In genomic region chr7:130800681-130801080, GRCm38 (mm10) we compare ENCODE assay signal across 27 mouse cellular contexts. TPM values are rescaled to one million over a fixed set of nuclear protein-coding genes. Genes with fewer than 3 reads are reported as not detected.
A peak's percentile ranks its signal among the peaks of the same experiment; 100 is the strongest.
DNase-seq lines count a peak whose midpoint lies in the region; ATAC-seq and TF ChIP-seq lines count a peak whose summit lies in the region.
"Had no signal": no experiment of that assay in that cellular context is flagged by ENCODE, and none has a peak within 500 bp of the region (broad histone marks: within the 10 kb centered on the region; RNA-seq: fewer than 3 reads in every experiment).

No protein-coding gene starts in this region.

- no peak overlapping the region for H3K27ac ChIP-seq in kidney, postnatal 0 days
- no peak overlapping the region for H3K27ac ChIP-seq in kidney, embryonic 16.5 days (ENCODE audit: low read length)
- H3K27ac ChIP-seq in forebrain, embryonic 14.5 days (ENCODE audit: low read depth, low read length): no peak overlapping the region
- no peak overlapping the region; the same call in 1 of the 2 replicates for H3K27ac ChIP-seq in limb, embryonic 10.5 days
- H3K27ac ChIP-seq: forebrain, embryonic 12.5 days; hindbrain, embryonic 10.5 days; hindbrain, postnatal 0 days; kidney, embryonic 15.5 days; left cerebral cortex, adult 2 months; limb, embryonic 15.5 days; liver, embryonic 15.5 days; midbrain, embryonic 13.5 days had no signal

- H3K36me3 ChIP-seq in kidney, postnatal 0 days (ENCODE audit: insufficient read depth, low read length): no peaks in the 10 kb centered on the region
- no peaks in the 10 kb centered on the region for H3K36me3 ChIP-seq in kidney, embryonic 16.5 days (ENCODE audit: insufficient read depth, low read length)
- H3K36me3 ChIP-seq in splenic B cell, adult 2 months (ENCODE audit: control insufficient read depth, insufficient read depth, low read length, poor library complexity, severe bottlenecking): no peaks in the 10 kb centered on the region
- no peaks in the 10 kb centered on the region for H3K36me3 ChIP-seq in forebrain, embryonic 14.5 days (ENCODE audit: control insufficient read depth, insufficient read depth, low read length)
- H3K36me3 ChIP-seq in limb, embryonic 10.5 days: no peaks in the 10 kb centered on the region
- H3K36me3 ChIP-seq: forebrain, embryonic 12.5 days; heart, embryonic 12.5 days; hindbrain, embryonic 10.5 days; kidney, embryonic 15.5 days; limb, embryonic 15.5 days; liver, embryonic 15.5 days; midbrain, embryonic 13.5 days had no signal

- H3K27me3 ChIP-seq in kidney, postnatal 0 days (ENCODE audit: insufficient read depth, low read length): no peaks in the 10 kb centered on the region
- H3K27me3 ChIP-seq in kidney, embryonic 16.5 days (ENCODE audit: insufficient read depth, low read length): no peaks in the 10 kb centered on the region
- H3K27me3 ChIP-seq in splenic B cell, adult 2 months (ENCODE audit: control insufficient read depth, insufficient read depth, low read length, poor library complexity, severe bottlenecking): no peaks in the 10 kb centered on the region
- H3K27me3 ChIP-seq in forebrain, embryonic 14.5 days (replicated peaks; ENCODE audit: control insufficient read depth, insufficient read depth, low read length): no peaks in the 10 kb centered on the region
- no peaks in the 10 kb centered on the region for H3K27me3 ChIP-seq in limb, embryonic 10.5 days (ENCODE audit: low read depth, poor library complexity, severe bottlenecking)
- H3K27me3 ChIP-seq: forebrain, embryonic 12.5 days; kidney, embryonic 15.5 days; limb, embryonic 15.5 days; liver, embryonic 15.5 days; midbrain, embryonic 13.5 days had no signal

- H3K4me2 ChIP-seq in kidney, postnatal 0 days (ENCODE audit: low read length): no peak overlapping the region
- no peak overlapping the region for H3K4me2 ChIP-seq in kidney, embryonic 16.5 days (replicated peaks; ENCODE audit: low read depth, low read length)
- H3K4me2 ChIP-seq in forebrain, embryonic 14.5 days (ENCODE audit: low read length): no peak overlapping the region
- H3K4me2 ChIP-seq: forebrain, embryonic 12.5 days; heart, embryonic 12.5 days; kidney, embryonic 15.5 days; limb, embryonic 15.5 days; liver, embryonic 15.5 days; midbrain, embryonic 13.5 days had no signal

- WGBS in kidney, postnatal 0 days: 53% methylated on average over 4 of the region's 4 CpGs
- 53% methylated on average over 4 of the region's 4 CpGs for WGBS in kidney, embryonic 16.5 days
- WGBS in forebrain, embryonic 14.5 days: 65% methylated on average over 4 of the region's 4 CpGs
- WGBS in limb, embryonic 10.5 days: 56% methylated on average over 4 of the region's 4 CpGs

- H3K9me3 ChIP-seq in kidney, postnatal 0 days (replicated peaks; ENCODE audit: low read length): no peaks in the 10 kb centered on the region
- no peaks in the 10 kb centered on the region for H3K9me3 ChIP-seq in kidney, embryonic 16.5 days (ENCODE audit: low read length)
- H3K9me3 ChIP-seq in forebrain, embryonic 14.5 days (replicated peaks; ENCODE audit: control insufficient read depth, low read length): no peaks in the 10 kb centered on the region
- H3K9me3 ChIP-seq in limb, embryonic 10.5 days (replicated peaks): no peaks in the 10 kb centered on the region
- H3K9me3 ChIP-seq: forebrain, embryonic 12.5 days; heart, embryonic 12.5 days; hindbrain, embryonic 10.5 days; kidney, embryonic 15.5 days; limb, embryonic 15.5 days; liver, embryonic 15.5 days; midbrain, embryonic 13.5 days had no signal

- H3K4me1 ChIP-seq in kidney, postnatal 0 days (replicated peaks; ENCODE audit: insufficient read depth, low read length): 0 out of 2 replicates have a peak, but pooled peaks cover 2% of the 10 kb centered on the region
- H3K4me1 ChIP-seq in kidney, embryonic 16.5 days (ENCODE audit: insufficient read depth, low read length): peaks cover 4% of the 10 kb centered on the region; the same call in 1 of the 2 replicates
- no peaks in the 10 kb centered on the region for H3K4me1 ChIP-seq in forebrain, embryonic 14.5 days (ENCODE audit: control insufficient read depth, insufficient read depth, low read length)
- peaks cover 9% of the 10 kb centered on the region for H3K4me1 ChIP-seq in limb, embryonic 10.5 days
- H3K4me1 ChIP-seq: forebrain, embryonic 12.5 days; heart, embryonic 12.5 days; hindbrain, embryonic 10.5 days; limb, embryonic 15.5 days; midbrain, embryonic 13.5 days had no signal

- no peak for TF ChIP-seq CTCF in kidney, postnatal 0 days (IDR thresholded peaks at IDR 0.05; ENCODE audit: low read depth)

- ATAC-seq in kidney, postnatal 0 days (replicated peaks; ENCODE audit: low FRiP score, low read depth): no peak
- ATAC-seq in kidney, embryonic 16.5 days (ENCODE audit: low FRiP score, low TSS enrichment): no peak
- peak; percentile 73 for ATAC-seq in inflammation-experienced regulatory T-cells, adult 6 months
- ATAC-seq in forebrain, embryonic 14.5 days: no peak
- no peak for ATAC-seq in megakaryocyte-erythroid progenitor cell, adult 5-6 weeks (replicated peaks; ENCODE audit: low FRiP score, low TSS enrichment, poor library complexity, severe bottlenecking)
- ATAC-seq: hindbrain, postnatal 0 days; midbrain, embryonic 13.5 days had no signal

- H3K9ac ChIP-seq in kidney, postnatal 0 days (ENCODE audit: low read depth, low read length): no peak overlapping the region
- H3K9ac ChIP-seq in kidney, embryonic 16.5 days (replicated peaks; ENCODE audit: low read length): no peak overlapping the region
- no peak overlapping the region for H3K9ac ChIP-seq in forebrain, embryonic 14.5 days (ENCODE audit: low read length)
- H3K9ac ChIP-seq: forebrain, embryonic 12.5 days; heart, embryonic 12.5 days; kidney, embryonic 15.5 days; limb, embryonic 15.5 days; liver, embryonic 15.5 days; midbrain, embryonic 13.5 days had no signal

- DNase-seq in kidney, postnatal 0 days (ENCODE audit: low spot score): peak; percentile 22
- DNase-seq in CD4-positive, CD25-positive, alpha-beta regulatory T cell, adult 2 months (ENCODE audit: low read depth, low spot score): peak; percentile 41
- DNase-seq in splenic B cell, adult 2 months (ENCODE audit: low read depth, low spot score): peak; percentile 58
- no peak for DNase-seq in forebrain, embryonic 14.5 days (ENCODE audit: low spot score)
- DNase-seq in limb, embryonic 10.5 days (ENCODE audit: low spot score): no peak
- DNase-seq: cerebellum, adult 11 months; cerebellum, adult 9-11 months; heart, postnatal 10 days; kidney, adult 11 months; layer of hippocampus, adult 9-11 months; right cerebral cortex, postnatal 25 days; thymus, postnatal 14 days had no signal

- no peak overlapping the region for H3K4me3 ChIP-seq in kidney, postnatal 0 days (replicated peaks; ENCODE audit: low read depth, low read length)
- H3K4me3 ChIP-seq in kidney, embryonic 16.5 days (ENCODE audit: low read length): no peak overlapping the region
- H3K4me3 ChIP-seq in forebrain, embryonic 14.5 days (ENCODE audit: low read depth, low read length): no peak overlapping the region
- H3K4me3 ChIP-seq in limb, embryonic 10.5 days: no peak overlapping the region
- H3K4me3 ChIP-seq: forebrain, embryonic 12.5 days; heart, embryonic 12.5 days; hindbrain, embryonic 10.5 days; kidney, embryonic 15.5 days; left cerebral cortex, adult 2 months; limb, embryonic 15.5 days; liver, embryonic 15.5 days; midbrain, embryonic 13.5 days had no signal

RNA-seq across cellular contexts. Expression of gene Btbd16, which starts 26.8 kb away (rescaled TPM):
- polyA plus RNA-seq in kidney, postnatal 0 days (2015; fragmentation: Nextera tagmentation; extraction: Ambion mirVana): not detected in 2 replicates
- 0.17 TPM in 1 of 2 replicates, not detected in the other for polyA plus RNA-seq in kidney, embryonic 16.5 days (2015; fragmentation: Nextera tagmentation; extraction: Ambion mirVana)
- polyA plus RNA-seq in inflammation-experienced regulatory T-cells, adult 6 months (2017; shearing (Covaris generic)): 1 to 10 TPM; 2.1 to 7.9 (median 7.2) TPM
- polyA plus RNA-seq in forebrain, embryonic 14.5 days (2014; fragmentation: Nextera tagmentation; extraction: Ambion mirVana): not detected in 2 replicates
- not detected in 2 replicates for polyA plus RNA-seq in limb, embryonic 10.5 days (2016; fragmentation: Nextera tagmentation; extraction: Ambion mirVana)
- 0.12 and 2.7 TPM in 2 replicates for total RNA-seq in megakaryocyte-erythroid progenitor cell, adult 5-6 weeks (2014; fragmentation: Nextera tagmentation)
- 0.52 and 5.2 TPM in 2 replicates for total RNA-seq in megakaryocyte-erythroid progenitor cell, adult 5-6 weeks (2017)
- total RNA-seq: hindbrain, postnatal 0 days had no signal
- polyA plus RNA-seq: embryonic facial prominence, embryonic 11.5 days; forebrain, embryonic 12.5 days; hindbrain, embryonic 10.5 days; kidney, embryonic 15.5 days; liver, embryonic 15.5 days; lung, embryonic 16.5 days; midbrain, embryonic 13.5 days; neural tube, embryonic 11.5 days had no signal

Comparison
In these comparisons a context has a peak if more than half of its experiments do, and no peak if none do; other contexts are left out.
1. DNase-seq: peak in kidney, postnatal 0 days (single experiment), CD4-positive, CD25-positive, alpha-beta regulatory T cell, adult 2 months (single experiment) and splenic B cell, adult 2 months (single experiment); none in forebrain, embryonic 14.5 days (single experiment) and limb, embryonic 10.5 days (single experiment).